Mouse (Mus musculus) layer of hippocampus, postnatal 36 days (tissue): ENCODE measurements at regions not wholly inside any gene's neighbourhood (a gene's known extent, or its start where the extent isn't known, plus 50 kb on each side); places are given as distances from the start of the nearest gene placed in this dataset.
A peak's percentile ranks its signal among the peaks of the same experiment; 100 is the strongest.

Experiments used
- DNase-seq, 2 experiments: peaks; one replicate each; pipeline ENCODE4 v3.0.0; 2022

DNA sequence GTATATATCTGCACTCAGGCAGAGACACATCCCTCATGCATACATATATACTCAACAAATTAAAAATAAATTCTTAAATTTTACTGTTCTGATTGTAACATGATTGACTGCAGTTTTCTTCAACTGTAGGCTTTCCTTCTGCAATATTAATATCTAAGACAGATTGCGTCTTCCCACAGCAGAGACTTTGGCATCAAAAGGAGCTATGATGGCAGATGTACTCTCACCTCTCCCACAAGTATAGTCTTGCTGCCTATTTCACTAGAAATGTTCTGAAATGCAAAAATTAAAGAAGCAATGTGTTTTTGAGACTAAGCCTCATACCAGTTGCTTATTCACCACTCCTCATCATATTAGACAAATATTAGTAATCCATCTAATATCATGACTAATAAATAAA is 356.5 kb downstream of the Dnah5 start:
- no peak for DNase-seq

DNA sequence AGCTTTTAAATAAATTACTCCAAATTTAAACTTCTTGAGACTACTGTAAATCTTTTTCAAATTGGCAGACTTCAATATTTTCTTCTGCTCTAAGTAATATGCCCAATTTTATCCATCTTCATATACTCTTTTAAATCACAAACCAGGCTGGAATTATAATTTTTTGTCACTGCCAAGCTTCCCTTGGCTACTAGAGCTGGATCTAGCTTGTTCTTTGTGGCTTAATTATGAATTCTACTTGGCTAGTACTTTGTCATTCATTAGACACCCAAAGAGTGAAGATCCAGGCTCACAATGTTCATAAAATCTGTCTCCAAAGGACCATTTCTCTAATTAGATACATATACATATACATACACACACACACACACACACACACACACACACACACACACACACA is 391.7 kb downstream of the Dnah5 start:
- DNase-seq = no peak

DNA sequence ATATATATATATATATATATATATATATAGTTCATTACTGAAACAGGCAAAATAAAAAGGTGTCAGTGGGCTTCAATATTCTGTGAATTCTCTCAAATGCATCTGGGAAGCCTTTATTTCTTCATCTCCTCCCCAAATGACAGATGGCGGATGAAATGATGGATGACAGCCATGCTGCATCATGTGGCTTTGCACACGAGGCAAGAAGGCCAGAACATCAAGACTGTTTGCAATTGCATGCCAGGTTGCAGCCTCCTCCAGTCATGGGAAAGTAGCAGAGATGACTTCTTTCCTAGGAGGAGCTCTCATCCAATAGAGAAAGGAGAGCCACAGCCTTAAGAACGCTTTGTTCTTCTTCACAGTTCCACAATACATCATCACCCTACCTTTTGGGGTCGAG is 392.2 kb downstream of the Dnah5 start:
- no peak for DNase-seq

DNA sequence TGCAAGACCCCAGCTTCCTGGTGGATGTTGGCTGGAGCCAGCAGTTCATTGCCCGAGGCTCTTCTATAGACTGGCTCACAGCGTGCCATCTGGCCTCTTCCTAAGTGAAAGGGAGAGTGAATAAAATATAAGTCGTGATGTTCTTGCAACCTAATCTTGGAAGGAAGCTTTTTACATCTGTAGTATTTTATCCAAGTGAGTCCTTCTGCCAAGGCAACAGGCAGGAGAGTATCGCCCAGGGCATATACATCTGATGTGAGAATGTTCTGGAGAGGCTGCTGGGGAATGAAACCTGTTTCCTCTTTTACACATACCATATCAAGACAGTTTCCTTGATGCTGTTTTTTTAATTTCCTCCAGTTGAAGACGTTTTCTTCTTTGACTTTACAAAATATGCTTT is 396.6 kb downstream of the Dnah5 start:
- DNase-seq = no peak

DNA sequence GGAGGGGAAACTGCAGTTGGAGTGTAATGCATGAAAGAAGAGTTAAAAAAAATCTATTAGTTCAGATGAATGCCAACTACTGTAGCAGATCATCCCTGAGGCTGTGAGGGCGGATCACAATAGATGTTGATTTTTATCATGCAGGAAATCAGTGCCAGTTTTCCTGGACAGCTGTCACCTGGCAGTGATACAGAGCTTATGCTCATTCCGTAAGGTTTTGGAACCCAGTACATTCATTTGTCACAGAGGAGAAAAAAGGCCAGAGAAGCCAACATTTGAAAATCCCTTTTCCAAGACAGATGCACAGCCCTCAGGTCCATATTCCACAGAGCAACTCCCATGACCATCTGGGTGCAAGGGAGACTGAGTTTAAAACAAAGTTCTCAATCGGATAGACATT is 412.1 kb downstream of the Dnah5 start:
- DNase-seq = peak; percentile 46 to 50

DNA sequence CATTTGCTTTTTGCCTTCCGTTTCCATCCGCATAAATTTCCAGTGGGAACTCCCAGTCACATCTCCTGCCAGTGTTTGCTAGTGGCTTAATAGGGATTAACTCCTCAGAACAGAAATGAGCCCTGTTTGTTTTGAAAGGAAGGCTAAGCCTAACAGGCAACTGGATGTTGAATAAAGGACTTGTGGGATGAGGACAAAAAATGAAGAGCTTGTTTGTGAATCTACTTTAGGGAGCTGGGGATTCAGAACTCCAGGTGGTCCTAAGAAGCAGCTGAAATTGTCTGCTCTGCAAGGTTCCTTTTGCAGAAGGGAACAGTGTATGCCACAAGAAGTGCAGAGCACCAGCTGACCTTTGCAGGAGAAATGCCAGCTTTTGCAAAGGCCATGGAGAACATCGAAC is 436.8 kb downstream of the Dnah5 start:
- DNase-seq = no peak

DNA sequence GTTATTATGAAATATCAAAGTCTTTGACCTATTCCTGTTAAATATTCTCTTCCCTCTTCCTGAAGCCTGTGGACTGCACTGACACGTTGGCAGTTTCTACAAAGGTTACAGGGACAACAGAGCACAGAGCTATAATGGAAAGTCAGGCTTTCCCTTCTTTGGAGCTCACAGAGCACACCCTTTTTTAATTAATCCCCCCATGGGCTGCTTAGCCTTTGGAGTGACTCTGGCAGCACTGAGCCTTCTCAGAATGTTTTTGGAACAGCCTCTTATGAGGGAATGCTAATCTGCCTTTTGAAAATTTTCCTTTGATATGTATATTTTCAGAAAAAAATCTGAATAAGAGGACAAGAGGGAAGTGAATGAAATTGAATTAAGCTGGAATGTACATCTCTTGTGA is 441.6 kb downstream of the Dnah5 start:
- no peak for DNase-seq

DNA sequence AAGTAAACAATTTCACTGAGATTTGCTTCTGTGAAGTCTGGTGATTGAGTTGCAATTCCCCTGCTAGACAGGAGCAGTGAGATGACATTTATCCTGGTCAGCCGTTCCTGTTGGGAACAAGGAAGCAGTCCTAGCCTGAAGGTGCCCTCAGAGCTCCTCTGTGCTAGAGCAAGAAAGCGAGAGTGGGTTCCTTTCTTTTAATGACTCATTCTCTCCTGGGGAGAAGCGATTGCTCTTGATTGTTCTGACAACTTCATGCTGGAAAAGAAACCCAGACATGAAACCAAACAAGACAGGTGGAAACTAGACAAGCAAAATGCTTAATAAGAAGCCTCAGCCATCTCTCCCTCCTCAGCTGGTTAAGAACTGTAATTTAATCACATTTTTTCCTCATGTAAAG is 450.4 kb downstream of the Dnah5 start:
- DNase-seq = no peak

DNA sequence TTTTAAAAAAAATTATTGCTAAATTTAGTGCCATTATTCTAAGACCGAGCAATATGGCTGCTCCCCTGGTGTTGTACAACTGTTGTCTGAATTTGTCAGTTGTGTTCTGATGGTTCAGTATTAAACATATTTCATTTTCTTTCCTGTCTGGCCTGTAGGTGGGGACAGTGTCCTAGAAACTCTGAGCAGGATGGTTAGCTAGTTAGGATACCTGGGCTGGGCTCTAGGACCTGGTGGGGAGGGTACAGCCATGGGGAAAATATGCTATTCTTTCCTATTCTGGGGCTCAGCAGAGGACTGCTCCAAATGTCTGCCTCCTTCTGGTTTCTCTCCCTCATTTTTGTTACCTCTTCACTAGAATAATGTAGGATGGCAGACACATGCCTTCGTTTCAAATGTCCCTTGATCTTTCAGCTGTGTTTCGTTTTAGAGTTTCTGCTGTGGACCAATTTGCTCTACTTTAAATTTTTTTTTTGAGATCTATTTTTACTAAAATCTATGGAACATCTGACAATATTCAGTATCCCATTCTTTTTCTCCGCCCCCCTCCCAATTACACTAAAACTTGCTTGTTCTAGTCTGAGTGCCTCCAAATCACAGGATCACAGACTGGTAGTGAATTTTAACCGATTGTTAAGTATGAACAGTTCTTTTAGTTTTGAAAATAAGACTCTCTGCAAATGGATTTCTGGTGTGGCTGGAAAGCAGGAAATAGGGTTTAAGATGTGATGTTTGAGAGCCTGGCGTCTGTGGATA is 460.5 kb downstream of the Dnah5 start:
- peak in 1 of 2 experiments; percentile 4 for DNase-seq
